ENCODE assay signal across 23 mouse cellular contexts in the genomic region with DNA sequence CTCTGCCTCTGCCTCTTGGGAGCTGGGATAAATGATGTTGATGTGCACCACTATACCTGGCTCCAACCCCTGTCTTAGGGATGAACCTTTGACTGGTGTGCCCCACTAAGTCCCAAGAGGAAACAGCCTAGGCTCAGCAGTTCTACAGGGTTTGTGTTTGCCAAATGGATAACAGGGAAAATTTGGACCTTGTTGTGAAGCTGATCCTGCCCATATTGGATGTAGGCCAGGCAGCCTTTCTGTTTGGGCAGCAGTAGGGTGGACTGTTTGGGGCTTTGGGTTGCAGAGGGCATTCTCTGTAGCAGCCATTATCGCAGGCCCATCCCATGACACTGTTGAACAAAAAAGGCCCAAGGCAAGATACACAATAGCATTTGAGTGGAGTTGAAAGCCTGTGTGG. TPM values are rescaled to one million over a fixed set of nuclear protein-coding genes. Genes with fewer than 3 reads are reported as not detected.
A peak's percentile ranks its signal among the peaks of the same experiment; 100 is the strongest.
DNase-seq lines count a peak whose midpoint lies in the region; ATAC-seq lines count a peak whose summit lies in the region.
"Had no signal": no experiment of that assay in that cellular context is flagged by ENCODE, and none has a peak within 500 bp of the region (broad histone marks: within the 10 kb centered on the region; RNA-seq: fewer than 3 reads in every experiment).

No protein-coding gene starts in this region.

- 77% methylated on average over 1 of the region's 1 CpGs for WGBS in forebrain, embryonic 10.5 days
- WGBS in forebrain, embryonic 15.5 days = 53% methylated on average over 1 of the region's 1 CpGs
- 70% methylated on average over 1 of the region's 1 CpGs for WGBS in midbrain, embryonic 10.5 days
- 54% methylated on average over 1 of the region's 1 CpGs for WGBS in midbrain, embryonic 13.5 days

- DNase-seq in forebrain, embryonic 10.5 days (ENCODE audit: extremely low spot score, low spot score) = no peak
- DNase-seq in kidney, adult 11 months = peak; percentile 40
- no peak for DNase-seq in kidney, postnatal 14 days
- DNase-seq in midbrain, embryonic 10.5 days (ENCODE audit: low spot score) = no peak
- DNase-seq in frontal cortex, postnatal 36 days (ENCODE audit: low spot score in 2 of 2) = no peak
- DNase-seq: adrenal gland, postnatal 36 days; cerebellum, adult 11 months; cerebellum, postnatal 25 days; gastrocnemius, postnatal 25 days; heart, adult 2 months; heart, postnatal 36 days; layer of hippocampus, postnatal 36 days; lung, adult 18-20 months; lung, postnatal 10 days; thymus, postnatal 14 days had no signal

- no peak overlapping the region for H3K9ac ChIP-seq in forebrain, embryonic 15.5 days (replicated peaks)
- no peak overlapping the region for H3K9ac ChIP-seq in midbrain, embryonic 13.5 days (replicated peaks)
- H3K9ac ChIP-seq: heart, embryonic 15.5 days; midbrain, embryonic 12.5 days had no signal

- ATAC-seq in forebrain, embryonic 15.5 days (replicated peaks) = no peak
- ATAC-seq in midbrain, embryonic 13.5 days = no peak
- ATAC-seq: forebrain, embryonic 14.5 days; hindbrain, postnatal 0 days had no signal

- no peaks in the 10 kb centered on the region for H3K9me3 ChIP-seq in forebrain, embryonic 10.5 days
- H3K9me3 ChIP-seq in forebrain, embryonic 15.5 days = no peaks in the 10 kb centered on the region
- no peaks in the 10 kb centered on the region for H3K9me3 ChIP-seq in midbrain, embryonic 10.5 days (replicated peaks)
- H3K9me3 ChIP-seq in midbrain, embryonic 13.5 days = no peaks in the 10 kb centered on the region
- H3K9me3 ChIP-seq: heart, embryonic 15.5 days; midbrain, embryonic 12.5 days had no signal

- no peak overlapping the region for H3K4me2 ChIP-seq in forebrain, embryonic 15.5 days (replicated peaks)
- H3K4me2 ChIP-seq in midbrain, embryonic 13.5 days (replicated peaks) = no peak overlapping the region
- H3K4me2 ChIP-seq: heart, embryonic 15.5 days; liver, embryonic 11.5 days; midbrain, embryonic 12.5 days had no signal

- H3K4me1 ChIP-seq in forebrain, embryonic 10.5 days = peaks cover 25% of the 10 kb centered on the region
- peaks cover 7% of the 10 kb centered on the region; the same call in 1 of the 2 replicates for H3K4me1 ChIP-seq in forebrain, embryonic 15.5 days
- H3K4me1 ChIP-seq in midbrain, embryonic 10.5 days = peaks cover 12% of the 10 kb centered on the region
- no peaks in the 10 kb centered on the region; the same call in 1 of the 2 replicates for H3K4me1 ChIP-seq in midbrain, embryonic 13.5 days (replicated peaks)

- H3K36me3 ChIP-seq in forebrain, embryonic 10.5 days (replicated peaks) = peaks cover 38% of the 10 kb centered on the region
- no peaks in the 10 kb centered on the region for H3K36me3 ChIP-seq in forebrain, embryonic 15.5 days
- H3K36me3 ChIP-seq in midbrain, embryonic 10.5 days = peaks cover 31% of the 10 kb centered on the region
- no peaks in the 10 kb centered on the region for H3K36me3 ChIP-seq in midbrain, embryonic 13.5 days
- H3K36me3 ChIP-seq: heart, embryonic 15.5 days; midbrain, embryonic 12.5 days had no signal

- H3K4me3 ChIP-seq in forebrain, embryonic 10.5 days = no peak overlapping the region
- no peak overlapping the region for H3K4me3 ChIP-seq in forebrain, embryonic 15.5 days
- no peak overlapping the region for H3K4me3 ChIP-seq in midbrain, embryonic 10.5 days
- H3K4me3 ChIP-seq in midbrain, embryonic 13.5 days (replicated peaks) = no peak overlapping the region
- H3K4me3 ChIP-seq: heart, adult 2 months; heart, embryonic 15.5 days; midbrain, embryonic 12.5 days had no signal

- H3K27me3 ChIP-seq in forebrain, embryonic 10.5 days (ENCODE audit: poor library complexity, severe bottlenecking) = no peaks in the 10 kb centered on the region
- no peaks in the 10 kb centered on the region for H3K27me3 ChIP-seq in forebrain, embryonic 15.5 days
- no peaks in the 10 kb centered on the region for H3K27me3 ChIP-seq in midbrain, embryonic 10.5 days (ENCODE audit: low read depth, poor library complexity, severe bottlenecking)
- no peaks in the 10 kb centered on the region for H3K27me3 ChIP-seq in midbrain, embryonic 13.5 days
- H3K27me3 ChIP-seq: heart, embryonic 15.5 days; midbrain, embryonic 12.5 days had no signal

- H3K27ac ChIP-seq in forebrain, embryonic 10.5 days = 0 out of 2 replicates have a peak overlapping the region, but pooled peaks have one; percentile 22
- no peak overlapping the region for H3K27ac ChIP-seq in forebrain, embryonic 15.5 days (replicated peaks)
- peak overlapping the region; percentile 55; the same call in 1 of the 2 replicates for H3K27ac ChIP-seq in midbrain, embryonic 10.5 days (replicated peaks)
- no peak overlapping the region for H3K27ac ChIP-seq in midbrain, embryonic 13.5 days
- H3K27ac ChIP-seq: heart, adult 2 months; heart, embryonic 15.5 days; hindbrain, postnatal 0 days; midbrain, embryonic 12.5 days had no signal

RNA-seq across cellular contexts. Expression of a gene that starts 11.8 kb away (rescaled TPM):
- polyA plus RNA-seq in forebrain, embryonic 10.5 days (2016; fragmentation: Nextera tagmentation; extraction: Ambion mirVana) = 7.3 and 7.8 TPM in 2 replicates
- 5.7 and 6.1 TPM in 2 replicates for polyA plus RNA-seq in forebrain, embryonic 15.5 days (2015; fragmentation: Nextera tagmentation; extraction: Ambion mirVana)
- polyA plus RNA-seq in midbrain, embryonic 10.5 days (2016; fragmentation: Nextera tagmentation; extraction: Ambion mirVana) = 6.8 and 7.9 TPM in 2 replicates
- polyA plus RNA-seq in midbrain, embryonic 13.5 days (2015; fragmentation: Nextera tagmentation; extraction: Ambion mirVana) = 5.6 and 7.3 TPM in 2 replicates

RNA-seq across cellular contexts. Expression of a gene that starts 23.7 kb away (rescaled TPM):
- polyA plus RNA-seq in forebrain, embryonic 10.5 days (2016; fragmentation: Nextera tagmentation; extraction: Ambion mirVana) = 104 and 105 TPM in 2 replicates
- polyA plus RNA-seq in forebrain, embryonic 15.5 days (2015; fragmentation: Nextera tagmentation; extraction: Ambion mirVana) = 136 TPM in 2 replicates
- 113 and 116 TPM in 2 replicates for polyA plus RNA-seq in midbrain, embryonic 10.5 days (2016; fragmentation: Nextera tagmentation; extraction: Ambion mirVana)
- 133 and 147 TPM in 2 replicates for polyA plus RNA-seq in midbrain, embryonic 13.5 days (2015; fragmentation: Nextera tagmentation; extraction: Ambion mirVana)

RNA-seq across cellular contexts. Expression of a gene that starts 27.6 kb away (rescaled TPM):
- polyA plus RNA-seq in forebrain, embryonic 10.5 days (2016; fragmentation: Nextera tagmentation; extraction: Ambion mirVana) = 1.8 TPM in 2 replicates
- polyA plus RNA-seq in forebrain, embryonic 15.5 days (2015; fragmentation: Nextera tagmentation; extraction: Ambion mirVana) = 3.5 and 4.2 TPM in 2 replicates
- 1.9 and 2.8 TPM in 2 replicates for polyA plus RNA-seq in midbrain, embryonic 10.5 days (2016; fragmentation: Nextera tagmentation; extraction: Ambion mirVana)
- 4.8 TPM in 2 replicates for polyA plus RNA-seq in midbrain, embryonic 13.5 days (2015; fragmentation: Nextera tagmentation; extraction: Ambion mirVana)
- polyA plus RNA-seq: heart, embryonic 15.5 days had no signal

RNA-seq across cellular contexts. Expression of a gene that starts 28.5 kb away (rescaled TPM):
- 0.19 and 0.30 TPM in 2 replicates for polyA plus RNA-seq in forebrain, embryonic 10.5 days (2016; fragmentation: Nextera tagmentation; extraction: Ambion mirVana)
- 0.23 and 0.24 TPM in 2 replicates for polyA plus RNA-seq in forebrain, embryonic 15.5 days (2015; fragmentation: Nextera tagmentation; extraction: Ambion mirVana)
- polyA plus RNA-seq in midbrain, embryonic 10.5 days (2016; fragmentation: Nextera tagmentation; extraction: Ambion mirVana) = 0.17 and 0.22 TPM in 2 replicates
- polyA plus RNA-seq in midbrain, embryonic 13.5 days (2015; fragmentation: Nextera tagmentation; extraction: Ambion mirVana) = 0.34 and 0.55 TPM in 2 replicates
- polyA plus RNA-seq: heart, adult 2 months; liver, embryonic 11.5 days; spleen, adult 2 months had no signal

RNA-seq across cellular contexts. Expression of a gene that starts 39.9 kb away (rescaled TPM):
- 15.7 and 17.6 TPM in 2 replicates for polyA plus RNA-seq in forebrain, embryonic 10.5 days (2016; fragmentation: Nextera tagmentation; extraction: Ambion mirVana)
- polyA plus RNA-seq in forebrain, embryonic 15.5 days (2015; fragmentation: Nextera tagmentation; extraction: Ambion mirVana) = 25.9 and 26.4 TPM in 2 replicates
- polyA plus RNA-seq in midbrain, embryonic 10.5 days (2016; fragmentation: Nextera tagmentation; extraction: Ambion mirVana) = 15.9 and 17.1 TPM in 2 replicates
- 15.2 and 16.3 TPM in 2 replicates for polyA plus RNA-seq in midbrain, embryonic 13.5 days (2015; fragmentation: Nextera tagmentation; extraction: Ambion mirVana)

Comparison
In these comparisons a context has a peak if more than half of its experiments do, and no peak if none do; other contexts are left out.
1. H3K27ac ChIP-seq: peak in forebrain, embryonic 10.5 days (single experiment) and midbrain, embryonic 10.5 days (single experiment); none in forebrain, embryonic 15.5 days (single experiment) and midbrain, embryonic 13.5 days (single experiment).